Mouse (Mus musculus) gastrocnemius, adult 18-20 months (tissue): Measurements from ENCODE around the gene Slc25a13. TPM values are rescaled to one million over a fixed set of nuclear protein-coding genes. Genes with fewer than 3 reads are reported as not detected.

ENCODE experiments used
- DNase-seq: peaks from one replicate; pipeline ENCODE4 v3.0.0; 2021; ENCODE audit warnings: low spot score
- long read RNA-seq, 2 experiments: library from polyadenylated mRNA; stranded (forward); transcript quantifications; one replicate each; pipeline ENCODE4 v2.0.0; 2021
- total RNA-seq, 2 experiments: library from RNA; stranded (reverse); gene quantifications; 2 replicates each; pipeline ENCODE4 v1.2.3; 2021

Slc25a13 gene
- total RNA-seq = 1 to 10 TPM in 1 of 2 experiments, under 1 TPM in 1; 0.62 to 1.0 TPM
- long read RNA-seq, experiment 1 = 0 reads
- long read RNA-seq, experiment 2 = 0 reads

DNA sequence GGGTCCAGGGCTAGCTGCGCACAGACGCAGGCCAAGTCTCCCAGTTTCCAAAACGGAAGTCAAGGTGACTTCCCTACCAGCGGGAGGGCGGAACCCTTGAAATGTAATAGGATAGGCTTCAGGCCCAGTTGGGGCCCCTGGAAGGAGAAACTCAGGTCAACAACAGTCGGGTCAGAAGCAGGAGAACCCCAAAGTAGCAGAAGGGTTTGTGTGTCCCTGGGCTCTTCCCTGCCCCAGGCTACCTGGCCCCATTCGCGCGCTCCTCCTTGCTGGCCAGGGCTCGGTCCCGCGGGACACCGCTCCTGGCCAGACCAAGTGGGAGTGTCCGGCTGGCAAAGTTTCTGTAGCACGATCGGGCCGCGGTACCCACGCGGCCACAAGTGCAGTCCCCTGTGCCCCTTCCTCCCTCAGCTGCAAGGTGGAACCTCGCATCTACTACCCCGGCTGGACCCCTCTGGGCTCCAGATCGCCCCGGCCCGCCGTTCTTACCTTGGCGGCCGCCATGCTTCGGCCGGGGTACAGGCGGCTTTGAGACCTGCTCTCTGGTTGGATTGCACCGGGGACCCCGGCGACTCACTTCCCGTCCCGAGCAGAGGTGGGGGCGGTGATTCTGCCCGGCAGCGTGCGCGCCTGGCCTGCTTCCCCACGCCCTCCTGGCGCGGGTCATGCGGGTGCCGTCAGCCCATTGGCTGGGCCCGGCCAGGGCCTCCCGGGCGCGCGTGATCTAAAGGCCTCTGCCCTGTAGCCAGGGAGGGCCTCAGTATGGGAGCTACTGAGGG lies at the start of gene Slc25a13:
Gene Slc25a13 (minus strand): TSS at position 667 of the 779 bp plus-strand sequence.
- DNase-seq = peak; percentile 21

GRCm38 (mm10) chr6:6265761-6266160 lies 48.8 kb upstream of the Slc25a13 start:
- no peak for DNase-seq

GRCm38 (mm10) chr6:6263293-6263911 lies 46.4 kb upstream of the Slc25a13 start:
- no peak for DNase-seq

GRCm38 (mm10) chr6:6260917-6261316 lies 43.9 kb upstream of the Slc25a13 start:
- no peak for DNase-seq

- DNase-seq = no peak
These were observed 31.5 kb upstream of the Slc25a13 start for GRCm38 (mm10) chr6:6248500-6248899.

GRCm38 (mm10) chr6:6243828-6244227 lies 26.9 kb upstream of the Slc25a13 start:
- DNase-seq = no peak

- no peak for DNase-seq
These were observed 25.1 kb upstream of the Slc25a13 start for GRCm38 (mm10) chr6:6242114-6242513.

- DNase-seq = no peak
These were observed 19.9 kb upstream of the Slc25a13 start for GRCm38 (mm10) chr6:6236788-6237298.

DNA sequence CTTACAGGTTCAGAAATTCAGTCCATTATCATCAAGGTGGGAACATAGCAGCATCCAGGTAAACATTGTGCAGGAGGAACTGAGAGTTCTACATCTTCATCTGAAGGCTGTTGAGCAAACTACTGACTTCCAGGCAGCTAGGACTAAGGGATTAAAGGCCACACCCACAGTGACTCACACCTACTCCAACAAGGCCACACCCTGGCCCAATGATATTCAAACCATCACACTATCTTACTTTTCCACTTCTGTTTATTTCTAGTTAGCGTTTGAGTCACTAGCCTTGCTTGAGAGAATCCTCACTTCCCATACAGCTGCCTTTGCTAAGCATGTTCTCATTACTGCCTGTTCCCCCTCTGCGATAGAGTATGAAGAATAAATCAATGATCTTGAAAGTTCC lies 13.3 kb upstream of the Slc25a13 start:
- no peak for DNase-seq

GRCm38 (mm10) chr6:6222721-6223120 lies 5.7 kb upstream of the Slc25a13 start:
- DNase-seq = no peak

- no peak for DNase-seq
These were observed 3.6 kb upstream of the Slc25a13 start for GRCm38 (mm10) chr6:6220574-6220973.

- DNase-seq = no peak
These were observed 2.8 kb upstream of the Slc25a13 start for GRCm38 (mm10) chr6:6219661-6220370.

GRCm38 (mm10) chr6:6217286-6217625 lies 283 bp upstream of the Slc25a13 start:
- no peak for DNase-seq

- no peak for DNase-seq
These were observed 860 bp downstream of the Slc25a13 start for GRCm38 (mm10) chr6:6216120-6216506.

GRCm38 (mm10) chr6:6212360-6213310 lies 4.3 kb downstream of the Slc25a13 start:
- DNase-seq = no peak

- DNase-seq = no peak
These were observed 5.0 kb downstream of the Slc25a13 start for GRCm38 (mm10) chr6:6211958-6212357.

DNA sequence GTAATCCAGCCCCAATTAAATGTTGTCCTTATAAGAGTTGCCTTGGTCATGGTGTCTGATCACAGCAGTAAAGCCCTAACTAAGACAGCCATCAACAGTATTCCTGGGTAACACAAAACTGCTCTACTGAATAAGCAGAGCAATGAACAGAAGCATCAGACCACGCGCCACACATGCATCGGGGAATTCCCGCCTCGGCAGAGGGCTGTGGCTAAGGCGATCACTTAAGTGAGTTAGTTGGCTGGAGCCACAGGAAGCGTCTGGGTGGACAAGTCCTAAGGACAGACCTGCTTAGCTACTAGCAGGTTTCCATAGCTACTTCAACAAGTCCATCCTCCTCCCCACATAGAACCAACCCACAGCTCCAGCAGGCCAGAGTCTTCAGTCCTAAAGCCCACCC lies 6.3 kb downstream of the Slc25a13 start:
- DNase-seq = no peak

GRCm38 (mm10) chr6:6208351-6209059 lies 8.5 kb downstream of the Slc25a13 start:
- no peak for DNase-seq

DNA sequence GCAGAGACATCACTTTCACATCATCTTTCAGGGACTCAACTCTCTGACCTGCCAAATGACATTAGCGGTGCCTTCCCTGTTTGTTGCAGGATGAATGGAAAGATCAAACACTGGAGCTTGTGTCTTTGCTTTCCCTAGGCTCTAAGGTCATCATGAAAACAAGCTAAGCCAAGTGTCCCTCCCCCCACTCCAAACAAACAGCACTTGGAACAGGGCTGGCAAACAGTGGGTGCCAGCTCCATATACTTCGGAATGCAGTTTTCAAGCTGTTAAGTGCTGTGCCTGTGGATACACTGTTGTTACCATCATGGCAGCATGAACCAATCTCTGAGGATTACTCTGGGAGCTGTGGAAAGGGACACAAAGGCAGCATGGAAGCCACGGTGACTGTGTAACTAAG lies 9.1 kb downstream of the Slc25a13 start:
- no peak for DNase-seq

- no peak for DNase-seq
These were observed 9.6 kb downstream of the Slc25a13 start for GRCm38 (mm10) chr6:6207395-6207794.
